Mouse (Mus musculus): ENCODE data around the gene Sipa1l1.
A peak's percentile ranks its signal among the peaks of the same experiment; 100 is the strongest.

Sipa1l1 gene

GRCm38 (mm10) chr12:82334550-82334949 is 165.4 kb downstream of the Sipa1l1 start:
- no peak for DNase-seq (ENCODE audit: low spot score)

GRCm38 (mm10) chr12:82335095-82335494 is 166.0 kb downstream of the Sipa1l1 start:
- DNase-seq (ENCODE audit: low spot score), result no peak

GRCm38 (mm10) chr12:82338550-82338949 is 169.4 kb downstream of the Sipa1l1 start:
- DNase-seq (ENCODE audit: low spot score), result no peak

- no peak for DNase-seq (ENCODE audit: low spot score)
These were observed 170.2 kb downstream of the Sipa1l1 start for GRCm38 (mm10) chr12:82339221-82339861.

GRCm38 (mm10) chr12:82340196-82340918 is 171.2 kb downstream of the Sipa1l1 start:
- DNase-seq (ENCODE audit: low spot score), result no peak

- DNase-seq (ENCODE audit: low spot score), result no peak
These were observed 172.1 kb downstream of the Sipa1l1 start for GRCm38 (mm10) chr12:82341181-82341580.

- no peak for DNase-seq (ENCODE audit: low spot score)
These were observed 172.6 kb downstream of the Sipa1l1 start for GRCm38 (mm10) chr12:82341696-82342095.

GRCm38 (mm10) chr12:82350082-82350481 is 181.0 kb downstream of the Sipa1l1 start:
- DNase-seq (ENCODE audit: low spot score), result peak; percentile 77

GRCm38 (mm10) chr12:82350891-82351290 is 181.8 kb downstream of the Sipa1l1 start:
- no peak for DNase-seq (ENCODE audit: low spot score)

GRCm38 (mm10) chr12:82353660-82354059 is 184.5 kb downstream of the Sipa1l1 start:
- DNase-seq (ENCODE audit: low spot score), result no peak

GRCm38 (mm10) chr12:82355419-82356149 is 186.5 kb downstream of the Sipa1l1 start:
- no peak for DNase-seq (ENCODE audit: low spot score)

- no peak for DNase-seq (ENCODE audit: low spot score)
These were observed 187.4 kb downstream of the Sipa1l1 start for GRCm38 (mm10) chr12:82356476-82356875.

- DNase-seq (ENCODE audit: low spot score), result no peak
These were observed 188.3 kb downstream of the Sipa1l1 start for GRCm38 (mm10) chr12:82357431-82357830.

- no peak for DNase-seq (ENCODE audit: low spot score)
These were observed 193.7 kb downstream of the Sipa1l1 start for GRCm38 (mm10) chr12:82362796-82363195.

GRCm38 (mm10) chr12:82364186-82364585 is 195.1 kb downstream of the Sipa1l1 start:
- DNase-seq (ENCODE audit: low spot score), result no peak

GRCm38 (mm10) chr12:82365276-82365875 is 196.3 kb downstream of the Sipa1l1 start:
- no peak for DNase-seq (ENCODE audit: low spot score)

- DNase-seq (ENCODE audit: low spot score), result no peak
These were observed 197.6 kb downstream of the Sipa1l1 start for GRCm38 (mm10) chr12:82366754-82367153.

GRCm38 (mm10) chr12:82367345-82367744 is 198.2 kb downstream of the Sipa1l1 start:
- no peak for DNase-seq (ENCODE audit: low spot score)

- DNase-seq (ENCODE audit: low spot score), result no peak
These were observed 198.9 kb downstream of the Sipa1l1 start for GRCm38 (mm10) chr12:82367986-82368385.

- DNase-seq (ENCODE audit: low spot score), result no peak
These were observed 200.5 kb downstream of the Sipa1l1 start for GRCm38 (mm10) chr12:82369402-82370160.

- DNase-seq (ENCODE audit: low spot score), result no peak
These were observed 202.1 kb downstream of the Sipa1l1 start for GRCm38 (mm10) chr12:82371266-82371665.

GRCm38 (mm10) chr12:82374020-82374419 is 204.9 kb downstream of the Sipa1l1 start:
- no peak for DNase-seq (ENCODE audit: low spot score)

Measured in T-cell, adult 2 months (primary cell).